8 mouse cellular contexts compared by ENCODE assay signal in the genomic region with DNA sequence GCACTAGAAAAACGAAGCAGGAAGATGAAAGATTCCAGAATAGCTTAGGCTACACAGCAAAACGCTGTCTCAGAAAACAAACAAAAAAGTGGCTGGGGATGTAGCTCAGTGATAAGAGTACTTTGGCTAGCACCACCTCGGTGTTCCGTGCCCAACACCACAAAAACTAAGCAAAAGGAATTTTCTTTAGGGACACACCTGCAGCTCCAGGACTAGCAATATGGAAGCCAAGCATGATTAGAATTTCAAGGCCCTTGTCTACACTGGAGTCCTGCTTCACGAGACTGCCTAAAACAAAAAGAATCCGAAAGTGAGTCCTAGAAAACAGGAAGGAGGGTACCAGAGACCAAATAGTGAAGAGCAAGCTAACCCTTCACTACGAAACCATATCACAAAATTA. TPM values are rescaled to one million over a fixed set of nuclear protein-coding genes. Genes with fewer than 3 reads are reported as not detected.
A peak's percentile ranks its signal among the peaks of the same experiment; 100 is the strongest.
DNase-seq lines count a peak whose midpoint lies in the region; ATAC-seq and TF ChIP-seq lines count a peak whose summit lies in the region.

No protein-coding gene starts in this region.

- H3K79me2 ChIP-seq in MEL (ENCODE audit: control insufficient read depth, insufficient read depth, low read length, poor library complexity): no peaks in the 10 kb centered on the region; the same call in 1 of the 2 replicates

- no peak for TF ChIP-seq RAD21 in MEL (IDR thresholded peaks at IDR 0.05; ENCODE audit: low read depth, low read length)

- no peak for TF ChIP-seq POLR2A in kidney, adult 2 months (IDR thresholded peaks at IDR 0.05; ENCODE audit: low read depth, low read length)
- TF ChIP-seq POLR2A in MEL (IDR thresholded peaks at IDR 0.05; ENCODE audit: control insufficient read depth in 1 of 2, insufficient read depth in 1 of 2, low read depth in 1 of 2, low read length in 2 of 2, poor library complexity in 1 of 2): no peak

- H3K4me1 ChIP-seq in kidney, adult 2 months (ENCODE audit: control insufficient read depth, insufficient read depth, low read length): peaks cover 15% of the 10 kb centered on the region; the same call in 1 of the 2 replicates
- H3K4me1 ChIP-seq in MEL (ENCODE audit: control insufficient read depth in 1 of 2, insufficient read depth in 2 of 2, low read length in 2 of 2): peaks cover 2 to 9% of the 10 kb centered on the region in 2 experiments; a peak in 3 of 4 replicates
- peaks cover 4 to 15% of the 10 kb centered on the region in 2 experiments; a peak in 3 of 4 replicates for H3K4me1 ChIP-seq in heart, embryonic 14.5 days (ENCODE audit: control insufficient read depth in 2 of 2, insufficient read depth in 2 of 2, low read length in 2 of 2)
- peaks cover 25% of the 10 kb centered on the region for H3K4me1 ChIP-seq in liver, postnatal 0 days (ENCODE audit: insufficient read depth)

- 30% methylated on average over 7 of the region's 7 CpGs for WGBS in kidney, adult 2 months
- 23% methylated on average over 7 of the region's 7 CpGs for WGBS in heart, embryonic 14.5 days
- WGBS in liver, postnatal 0 days (ENCODE audit: insufficient replicate concordance): 7% methylated on average over 7 of the region's 7 CpGs

- no peak for ATAC-seq in heart, embryonic 14.5 days (ENCODE audit: insufficient number of reproducible peaks, insufficient read depth, low FRiP score, low read depth)
- no peak for ATAC-seq in liver, postnatal 0 days

- H3K4me3 ChIP-seq in kidney, adult 2 months (ENCODE audit: insufficient read depth, low read depth, low read length): peak overlapping the region; percentile 44
- peak overlapping the region; percentile 56 to 97 for H3K4me3 ChIP-seq in MEL (ENCODE audit: control insufficient read depth in 1 of 2, insufficient read depth in 1 of 2, low read depth in 2 of 2, low read length in 2 of 2)
- peak overlapping the region in 1 of 2 experiments; percentile 77; a peak in 2 of 4 replicates for H3K4me3 ChIP-seq in heart, embryonic 14.5 days (ENCODE audit: control insufficient read depth in 1 of 2, insufficient read depth in 1 of 2, low read depth in 1 of 2, low read length in 2 of 2)
- peak overlapping the region; percentile 92 for H3K4me3 ChIP-seq in liver, postnatal 0 days (ENCODE audit: low read depth, low read length)

- peak in 1 of 2 experiments; percentile 22; a peak in 1 of 4 replicates for TF ChIP-seq EP300 in MEL (IDR thresholded peaks at IDR 0.05; ENCODE audit: low read depth in 1 of 2, low read length in 2 of 2)
- no peak for TF ChIP-seq EP300 in liver, postnatal 0 days (IDR thresholded peaks at IDR 0.05; ENCODE audit: low read depth)

- peak overlapping the region; percentile 58 for H3K27ac ChIP-seq in kidney, adult 2 months (ENCODE audit: insufficient read depth, low read depth, low read length)
- peak overlapping the region; percentile 67 for H3K27ac ChIP-seq in MEL (ENCODE audit: control insufficient read depth, low read depth, low read length)
- peak overlapping the region; percentile 48 to 93 for H3K27ac ChIP-seq in heart, embryonic 14.5 days (replicated peaks in 1 of 2; ENCODE audit: control insufficient read depth in 1 of 2, insufficient read depth in 1 of 2, low read depth in 2 of 2, low read length in 2 of 2)
- peak overlapping the region; percentile 99 for H3K27ac ChIP-seq in liver, postnatal 0 days (ENCODE audit: low read depth)

- H3K27me3 ChIP-seq in kidney, adult 2 months (replicated peaks; ENCODE audit: control insufficient read depth, insufficient read depth, low read length): no peaks in the 10 kb centered on the region
- no peaks in the 10 kb centered on the region for H3K27me3 ChIP-seq in MEL (ENCODE audit: control insufficient read depth in 1 of 2, insufficient read depth in 2 of 2, low read length in 2 of 2)
- no peaks in the 10 kb centered on the region for H3K27me3 ChIP-seq in heart, embryonic 14.5 days (ENCODE audit: control insufficient read depth, insufficient read depth, low read length)
- H3K27me3 ChIP-seq in liver, postnatal 0 days (ENCODE audit: insufficient read depth, low read length): no peaks in the 10 kb centered on the region

- no peaks in the 10 kb centered on the region for H3K9me3 ChIP-seq in MEL (replicated peaks; ENCODE audit: insufficient read depth, low read length)
- H3K9me3 ChIP-seq in heart, embryonic 14.5 days (ENCODE audit: control insufficient read depth, low read length): no peaks in the 10 kb centered on the region
- H3K9me3 ChIP-seq in liver, postnatal 0 days (ENCODE audit: low read length): no peaks in the 10 kb centered on the region

- peak overlapping the region; percentile 60 for H3K9ac ChIP-seq in MEL (ENCODE audit: control insufficient read depth, low read depth, low read length, poor library complexity, severe bottlenecking)
- H3K9ac ChIP-seq in heart, embryonic 14.5 days (ENCODE audit: low read length): peak overlapping the region; percentile 79
- peak overlapping the region; percentile 72 for H3K9ac ChIP-seq in liver, postnatal 0 days (replicated peaks)

- H3K36me3 ChIP-seq in kidney, adult 2 months (ENCODE audit: control insufficient read depth, insufficient read depth, low read length): no peaks in the 10 kb centered on the region
- H3K36me3 ChIP-seq in MEL (ENCODE audit: control insufficient read depth in 1 of 2, insufficient read depth in 2 of 2, low read length in 2 of 2): peaks cover 0 to 10% of the 10 kb centered on the region in 2 experiments; a peak in 2 of 4 replicates
- H3K36me3 ChIP-seq in heart, embryonic 14.5 days (ENCODE audit: control insufficient read depth, insufficient read depth, low read length): peaks cover 17% of the 10 kb centered on the region
- H3K36me3 ChIP-seq in liver, postnatal 0 days (replicated peaks; ENCODE audit: insufficient read depth, low read length): peaks cover 19% of the 10 kb centered on the region

- no peak for DNase-seq in kidney, adult 2 months
- no peak for DNase-seq in kidney, postnatal 10 days
- peak; percentile 64 for DNase-seq in MEL (ENCODE audit: low read depth, low spot score)
- peak; percentile 28 for DNase-seq in liver, postnatal 0 days
- peak; percentile 31 for DNase-seq in thymus, postnatal 4 days
- DNase-seq in right cerebral cortex, postnatal 10 days (ENCODE audit: low spot score in 2 of 2): no peak
- no peak for DNase-seq in layer of hippocampus, adult 8-10 months (ENCODE audit: low spot score in 2 of 2)

- no peak for TF ChIP-seq CTCF in kidney, adult 2 months (conservative IDR thresholded peaks at IDR 0.05; ENCODE audit: insufficient read depth, insufficient read length, low read depth, low read length)
- TF ChIP-seq CTCF in MEL (IDR thresholded peaks at IDR 0.05 in 2 of 3, conservative IDR thresholded peaks at IDR 0.05 in 1 of 3; ENCODE audit: control insufficient read depth in 1 of 3, insufficient read depth in 1 of 3, low read depth in 2 of 3, low read length in 3 of 3, poor library complexity in 1 of 3, severe bottlenecking in 1 of 3): no peak
- no peak for TF ChIP-seq CTCF in liver, postnatal 0 days (IDR thresholded peaks at IDR 0.05; ENCODE audit: low read depth)

- peak overlapping the region; percentile 76 for H3K4me2 ChIP-seq in heart, embryonic 14.5 days (ENCODE audit: low read length)
- peak overlapping the region; percentile 74 for H3K4me2 ChIP-seq in liver, postnatal 0 days (ENCODE audit: low read depth, low read length)

RNA-seq across cellular contexts. Expression of gene Sertad3, which starts 1.0 kb away (rescaled TPM):
- polyA plus RNA-seq in kidney, adult 2 months (2012; rRNA removed): 9.0 and 12.8 TPM in 2 replicates
- 2.0 and 2.4 TPM in 2 replicates for total RNA-seq in MEL (2012; rRNA removed)
- polyA plus RNA-seq in MEL (2012; ENCODE audit: insufficient read depth in 1 of 2, insufficient read length in 2 of 2, low read depth in 1 of 2, low replicate concordance in 2 of 2, missing spikeins in 1 of 2): 1 to 10 TPM in 1 of 2 experiments, not detected in 1; 6.7 TPM
- 15.7 and 19.4 TPM in 2 replicates for polyA plus RNA-seq in heart, embryonic 14.5 days (2014; fragmentation: Nextera tagmentation; extraction: Ambion mirVana)
- 16.2 and 17.0 TPM in 2 replicates for polyA plus RNA-seq in liver, postnatal 0 days (2015; fragmentation: Nextera tagmentation; extraction: Ambion mirVana)
- total RNA-seq in layer of hippocampus, adult 8-10 months (2022): 1 to 10 TPM; 3.0 to 4.9 (median 3.9) TPM

RNA-seq across cellular contexts. Expression of gene Sertad1, which starts 14.1 kb away (rescaled TPM):
- polyA plus RNA-seq in kidney, adult 2 months (2012; rRNA removed): 19.4 and 23.7 TPM in 2 replicates
- total RNA-seq in MEL (2012; rRNA removed): 9.9 and 12.4 TPM in 2 replicates
- 10 to 100 TPM in 1 of 2 experiments, not detected in 1; 10.6 TPM for polyA plus RNA-seq in MEL (2012; ENCODE audit: insufficient read depth in 1 of 2, insufficient read length in 2 of 2, low read depth in 1 of 2, low replicate concordance in 2 of 2, missing spikeins in 1 of 2)
- 34.5 and 34.8 TPM in 2 replicates for polyA plus RNA-seq in heart, embryonic 14.5 days (2014; fragmentation: Nextera tagmentation; extraction: Ambion mirVana)
- polyA plus RNA-seq in liver, postnatal 0 days (2015; fragmentation: Nextera tagmentation; extraction: Ambion mirVana): 18.3 and 18.5 TPM in 2 replicates
- 10 to 100 TPM in 1 of 4 experiments, 1 to 10 TPM in 3; 6.4 to 10.7 (median 9.3) TPM for total RNA-seq in layer of hippocampus, adult 8-10 months (2022)

RNA-seq across cellular contexts. Expression of gene Blvrb, which starts 24.8 kb away (rescaled TPM):
- polyA plus RNA-seq in kidney, adult 2 months (2012; rRNA removed): 47.1 and 47.8 TPM in 2 replicates
- 183 and 245 TPM in 2 replicates for total RNA-seq in MEL (2012; rRNA removed)
- 100 to 1,000 TPM in 1 of 2 experiments, not detected in 1; 210 TPM for polyA plus RNA-seq in MEL (2012; ENCODE audit: insufficient read depth in 1 of 2, insufficient read length in 2 of 2, low read depth in 1 of 2, low replicate concordance in 2 of 2, missing spikeins in 1 of 2)
- 49.7 and 57.9 TPM in 2 replicates for polyA plus RNA-seq in heart, embryonic 14.5 days (2014; fragmentation: Nextera tagmentation; extraction: Ambion mirVana)
- 372 and 407 TPM in 2 replicates for polyA plus RNA-seq in liver, postnatal 0 days (2015; fragmentation: Nextera tagmentation; extraction: Ambion mirVana)
- total RNA-seq in layer of hippocampus, adult 8-10 months (2022): 10 to 100 TPM; 14.6 to 21.6 (median 20.1) TPM

RNA-seq across cellular contexts. Expression of gene Sptbn4, which starts 25.1 kb away (rescaled TPM):
- 0.09 and 0.12 TPM in 2 replicates for polyA plus RNA-seq in kidney, adult 2 months (2012; rRNA removed)
- total RNA-seq in MEL (2012; rRNA removed): 0.19 and 0.36 TPM in 2 replicates
- under 1 TPM in 1 of 2 experiments, not detected in 1; 0.68 TPM for polyA plus RNA-seq in MEL (2012; ENCODE audit: insufficient read depth in 1 of 2, insufficient read length in 2 of 2, low read depth in 1 of 2, low replicate concordance in 2 of 2, missing spikeins in 1 of 2)
- 0.15 and 0.20 TPM in 2 replicates for polyA plus RNA-seq in heart, embryonic 14.5 days (2014; fragmentation: Nextera tagmentation; extraction: Ambion mirVana)
- polyA plus RNA-seq in liver, postnatal 0 days (2015; fragmentation: Nextera tagmentation; extraction: Ambion mirVana): 0.02 and 0.18 TPM in 2 replicates
- total RNA-seq in layer of hippocampus, adult 8-10 months (2022): 100 to 1,000 TPM; 116 to 147 (median 135) TPM

RNA-seq across cellular contexts. Expression of gene Prx, which starts 26.5 kb away (rescaled TPM):
- polyA plus RNA-seq in kidney, adult 2 months (2012; rRNA removed): 1.2 and 1.5 TPM in 2 replicates
- 0.39 TPM in 2 replicates for total RNA-seq in MEL (2012; rRNA removed)
- 1 to 10 TPM in 1 of 2 experiments, not detected in 1; 1.4 TPM for polyA plus RNA-seq in MEL (2012; ENCODE audit: insufficient read depth in 1 of 2, insufficient read length in 2 of 2, low read depth in 1 of 2, low replicate concordance in 2 of 2, missing spikeins in 1 of 2)
- polyA plus RNA-seq in heart, embryonic 14.5 days (2014; fragmentation: Nextera tagmentation; extraction: Ambion mirVana): 0.58 and 0.59 TPM in 2 replicates
- polyA plus RNA-seq in liver, postnatal 0 days (2015; fragmentation: Nextera tagmentation; extraction: Ambion mirVana): 0.25 and 0.28 TPM in 2 replicates
- under 1 TPM; 0.38 to 0.43 (median 0.39) TPM for total RNA-seq in layer of hippocampus, adult 8-10 months (2022)

Comparison
In these comparisons a context has a peak if more than half of its experiments do, and no peak if none do; other contexts are left out.
1. DNase-seq: peak in MEL (single experiment), liver, postnatal 0 days (single experiment) and thymus, postnatal 4 days (single experiment); none in kidney, adult 2 months (single experiment), kidney, postnatal 10 days (single experiment), right cerebral cortex, postnatal 10 days (0 of 2) and layer of hippocampus, adult 8-10 months (0 of 2).
2. Peak in every context shown above with its lines, with median percentiles within 50 percentile points of each other: H3K27ac ChIP-seq and H3K9ac ChIP-seq.